Mouse (Mus musculus): ENCODE measurements around the gene Dcaf7.

DNA sequence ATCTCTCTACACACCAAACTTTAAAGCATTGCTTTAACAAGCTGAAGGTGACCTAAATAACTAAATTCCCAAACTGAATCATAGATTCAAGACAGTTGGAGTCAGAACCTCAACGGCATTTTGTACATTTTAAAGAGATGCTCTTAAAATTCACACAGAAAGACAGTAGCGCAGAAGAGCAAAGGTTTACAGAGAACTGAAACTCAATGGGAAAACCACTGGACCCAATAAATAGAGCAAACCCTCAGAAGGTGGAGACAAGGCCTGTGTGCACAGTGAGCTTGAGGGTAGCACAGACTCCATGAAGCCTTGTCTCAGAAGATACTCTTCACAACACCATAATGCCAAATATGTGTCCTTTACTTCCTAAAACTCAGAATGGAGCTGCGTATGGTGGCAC, 9.1 kb downstream of the Dcaf7 start:
- TF ChIP-seq HCFC1 (IDR thresholded peaks at IDR 0.05; ENCODE audit: borderline replicate concordance, insufficient read depth, low read length) (no peak), ZNF384 (IDR thresholded peaks at IDR 0.05; ENCODE audit: low read depth, low read length) (no peak), MAFK (IDR thresholded peaks at IDR 0.05; ENCODE audit: insufficient read depth, low read depth, low read length) (no peak), ZC3H11A (IDR thresholded peaks at IDR 0.05; ENCODE audit: borderline replicate concordance, low read depth, low read length) (no peak)
